Mouse (Mus musculus) lung, embryonic 16.5 days (tissue): ENCODE results near the gene Socs2. TPM values are rescaled to one million over a fixed set of nuclear protein-coding genes. Genes with fewer than 3 reads are reported as not detected.

Experiments used
- ATAC-seq: fragments of 200-750 bp; cut with Nextera tagmentation; 2 replicates; pipeline ENCODE4 v1.8.0; 2017; ENCODE audit warnings: low read depth, mild to moderate bottlenecking, moderate library complexity
- H3K27ac ChIP-seq: fragments of 300-500 bp; sonication (generic); 2 replicates; pipeline ENCODE4 v1.5.1; 2014; ENCODE audit warnings: mild to moderate bottlenecking, control low read depth, low read length
- H3K27me3 ChIP-seq: fragments of 300-500 bp; sonication (generic); 2 replicates; pipeline ENCODE4 v1.6.1; 2014; ENCODE audit warnings: low read depth, low read length, mixed read lengths; ENCODE audit not compliant: control insufficient read depth, insufficient read depth
- H3K36me3 ChIP-seq: fragments of 300-500 bp; sonication (generic); 2 replicates; pipeline ENCODE4 v1.6.1; 2014; ENCODE audit warnings: low read length; ENCODE audit not compliant: control insufficient read depth, insufficient read depth
- H3K4me1 ChIP-seq: fragments of 300-500 bp; sonication (generic); replicated peaks from 2 replicates; pipeline ENCODE4 v1.6.1; 2014; ENCODE audit warnings: low read length, mixed read lengths; ENCODE audit not compliant: control insufficient read depth, insufficient read depth
- H3K4me2 ChIP-seq: fragments of 300-500 bp; sonication (generic); 2 replicates; pipeline ENCODE4 v1.6.1; 2014; ENCODE audit warnings: low read depth, low read length, control low read depth
- H3K4me3 ChIP-seq: fragments of 300-500 bp; sonication (generic); 2 replicates; pipeline ENCODE4 v1.5.1; 2014; ENCODE audit warnings: mild to moderate bottlenecking, low read length, control low read depth
- H3K9ac ChIP-seq: fragments of 300-500 bp; sonication (generic); 2 replicates; pipeline ENCODE4 v1.6.1; 2014; ENCODE audit warnings: low read length, control low read depth
- H3K9me3 ChIP-seq: fragments of 300-500 bp; sonication (generic); 2 replicates; pipeline ENCODE4 v1.6.1; 2016; ENCODE audit warnings: low read length; ENCODE audit not compliant: control insufficient read depth
- WGBS: fragments of 180-500 bp; shearing (Covaris S2); extraction: QIAGEN DNeasy Blood & Tissue Kit; methylation state at CpG from one replicate; pipeline ENCODE4 v1.1.7; 2014; 5-methylcytosine and 5-hydroxymethylcytosine counted together
- polyA plus RNA-seq: library from polyadenylated mRNA; unstranded; fragments of >200 nt; fragmentation: Nextera tagmentation; extraction: Ambion mirVana; gene quantifications from 2 replicates; pipeline ENCODE4 v1.2.1, GENCODE M21; 2015

Socs2 gene
- polyA plus RNA-seq = 90.3 and 93.1 TPM in 2 replicates

GRCm38 (mm10) chr10:95416685-95417495 lies at the start of gene Socs2:
Socs2 (minus strand) TSS chr10:95417180.
- WGBS = 0% methylated on average over 43 of the region's 66 CpGs
- H3K4me3 ChIP-seq = peak within 1 kb of the TSS; percentile 85
- peak within 1 kb of the TSS; percentile 99 for H3K4me2 ChIP-seq
- H3K4me1 ChIP-seq = peaks cover 4% of the 10 kb centered on the region
- H3K36me3 ChIP-seq = no peaks in the 10 kb centered on the region
- peak; percentile 87 for ATAC-seq
- peak within 1 kb of the TSS; percentile 96 for H3K27ac ChIP-seq
- no peaks in the 10 kb centered on the region for H3K27me3 ChIP-seq
- peak within 1 kb of the TSS; percentile 92 for H3K9ac ChIP-seq
- H3K9me3 ChIP-seq = no peaks in the 10 kb centered on the region

GRCm38 (mm10) chr10:95465485-95465896 lies 48.5 kb upstream of the Socs2 start:
- Histone ChIP-seq H3K9ac (no peak overlapping the region), H3K36me3 (no peaks in the 10 kb centered on the region), H3K4me3 (no peak overlapping the region), H3K27ac (peak overlapping the region; percentile 11; the same call in 1 of the 2 replicates), H3K4me1 (peaks cover 3% of the 10 kb centered on the region), H3K9me3 (no peaks in the 10 kb centered on the region), H3K27me3 (no peaks in the 10 kb centered on the region), H3K4me2 (no peak overlapping the region)
- WGBS = 18% methylated on average over 4 of the region's 4 CpGs
- ATAC-seq = peak; percentile 57

GRCm38 (mm10) chr10:95464527-95464926 lies 47.5 kb upstream of the Socs2 start:
- Histone ChIP-seq H3K27me3 (no peaks in the 10 kb centered on the region), H3K36me3 (no peaks in the 10 kb centered on the region), H3K4me3 (no peak overlapping the region), H3K4me2 (no peak overlapping the region), H3K9me3 (no peaks in the 10 kb centered on the region), H3K9ac (no peak overlapping the region), H3K27ac (no peak overlapping the region), H3K4me1 (peaks cover 3% of the 10 kb centered on the region)
- WGBS = 81% methylated on average over 6 of the region's 6 CpGs
- no peak for ATAC-seq

GRCm38 (mm10) chr10:95462231-95462630 lies 45.3 kb upstream of the Socs2 start:
- Histone ChIP-seq H3K27me3 (no peaks in the 10 kb centered on the region), H3K4me2 (no peak overlapping the region), H3K4me3 (no peak overlapping the region), H3K9ac (no peak overlapping the region), H3K36me3 (no peaks in the 10 kb centered on the region), H3K9me3 (no peaks in the 10 kb centered on the region), H3K27ac (no peak overlapping the region), H3K4me1 (peaks cover 3% of the 10 kb centered on the region)
- 50% methylated on average over 1 of the region's 1 CpGs for WGBS
- no peak for ATAC-seq

GRCm38 (mm10) chr10:95461053-95461553 lies 44.1 kb upstream of the Socs2 start:
- ATAC-seq = no peak
- Histone ChIP-seq H3K36me3 (no peaks in the 10 kb centered on the region), H3K4me2 (no peak overlapping the region), H3K9ac (no peak overlapping the region), H3K27me3 (no peaks in the 10 kb centered on the region), H3K9me3 (no peaks in the 10 kb centered on the region), H3K27ac (no peak overlapping the region), H3K4me3 (no peak overlapping the region), H3K4me1 (peaks cover 3% of the 10 kb centered on the region)
- 39% methylated on average over 4 of the region's 4 CpGs for WGBS

- no peak overlapping the region for H3K4me2 ChIP-seq
- peaks cover 3% of the 10 kb centered on the region for H3K4me1 ChIP-seq
- no peaks in the 10 kb centered on the region for H3K36me3 ChIP-seq
- H3K9me3 ChIP-seq = no peaks in the 10 kb centered on the region
- WGBS = 57% methylated on average over 9 of the region's 9 CpGs
- H3K9ac ChIP-seq = no peak overlapping the region
- peak; percentile 86 for ATAC-seq
- H3K27me3 ChIP-seq = no peaks in the 10 kb centered on the region
- H3K4me3 ChIP-seq = no peak overlapping the region
- peak overlapping the region; percentile 31; the same call in 1 of the 2 replicates for H3K27ac ChIP-seq
Measured at GRCm38 (mm10) chr10:95458050-95458806, 41.2 kb upstream of the Socs2 start.

GRCm38 (mm10) chr10:95457367-95458049 lies 40.5 kb upstream of the Socs2 start:
- H3K4me1 ChIP-seq = peaks cover 3% of the 10 kb centered on the region
- H3K9me3 ChIP-seq = no peaks in the 10 kb centered on the region
- WGBS = 82% methylated on average over 8 of the region's 8 CpGs
- H3K9ac ChIP-seq = no peak overlapping the region
- H3K36me3 ChIP-seq = no peaks in the 10 kb centered on the region
- no peaks in the 10 kb centered on the region for H3K27me3 ChIP-seq
- H3K27ac ChIP-seq = peak overlapping the region; percentile 4; the same call in 1 of the 2 replicates
- no peak for ATAC-seq
- no peak overlapping the region for H3K4me2 ChIP-seq
- no peak overlapping the region for H3K4me3 ChIP-seq

GRCm38 (mm10) chr10:95456103-95456502 lies 39.1 kb upstream of the Socs2 start:
- ATAC-seq = no peak
- 47% methylated on average over 2 of the region's 2 CpGs for WGBS

More at GRCm38 (mm10) chr10:95456103-95456502, 39.1 kb upstream of the Socs2 start:
- Histone ChIP-seq H3K9ac (no peak overlapping the region), H3K27ac (no peak overlapping the region), H3K4me3 (no peak overlapping the region), H3K36me3 (no peaks in the 10 kb centered on the region), H3K4me2 (no peak overlapping the region), H3K27me3 (no peaks in the 10 kb centered on the region), H3K4me1 (no peaks in the 10 kb centered on the region; the same call in 1 of the 2 replicates), H3K9me3 (no peaks in the 10 kb centered on the region)
